Mouse (Mus musculus) liver, embryonic 15.5 days (tissue): ENCODE data around the gene Tmem8b. TPM values are rescaled to one million over a fixed set of nuclear protein-coding genes. Genes with fewer than 3 reads are reported as not detected.

Source experiments
- ATAC-seq: fragments of 200-750 bp; cut with Nextera tagmentation; 2 replicates; pipeline ENCODE4 v1.8.0; 2017; ENCODE audit warnings: moderate number of reproducible peaks, mild to moderate bottlenecking, moderate library complexity; ENCODE audit not compliant: insufficient read depth
- H3K27ac ChIP-seq: fragments of 300-500 bp; sonication (generic); replicated peaks from 2 replicates; pipeline ENCODE4 v1.5.1; 2015; ENCODE audit warnings: mild to moderate bottlenecking, inconsistent platforms
- H3K27me3 ChIP-seq: fragments of 300-500 bp; sonication (generic); 2 replicates; pipeline ENCODE4 v1.6.1; 2015; ENCODE audit warnings: mild to moderate bottlenecking, inconsistent platforms
- H3K36me3 ChIP-seq: fragments of 300-500 bp; sonication (generic); replicated peaks from 2 replicates; pipeline ENCODE4 v1.6.1; 2015; ENCODE audit warnings: moderate library complexity, mild to moderate bottlenecking, inconsistent platforms
- H3K4me1 ChIP-seq: fragments of 300-500 bp; sonication (generic); replicated peaks from 2 replicates; pipeline ENCODE4 v1.6.1; 2015; ENCODE audit warnings: inconsistent platforms
- H3K4me2 ChIP-seq: fragments of 300-500 bp; sonication (generic); 2 replicates; pipeline ENCODE4 v1.6.1; 2015; ENCODE audit warnings: moderate library complexity, mild to moderate bottlenecking, inconsistent platforms
- H3K4me3 ChIP-seq: fragments of 300-500 bp; sonication (generic); replicated peaks from 2 replicates; pipeline ENCODE4 v1.5.1; 2015; ENCODE audit warnings: mild to moderate bottlenecking, inconsistent platforms
- H3K9ac ChIP-seq: fragments of 300-500 bp; sonication (generic); 2 replicates; pipeline ENCODE4 v1.6.1; 2015; ENCODE audit warnings: moderate library complexity, mild to moderate bottlenecking, inconsistent platforms
- H3K9me3 ChIP-seq: fragments of 300-500 bp; sonication (generic); replicated peaks from 2 replicates; pipeline ENCODE4 v1.6.1; 2016; ENCODE audit warnings: inconsistent platforms
- WGBS: fragments of 180-500 bp; shearing (Covaris S2); methylation state at CpG from one replicate; pipeline ENCODE4 v1.1.7; 2015; ENCODE audit warnings: mixed read lengths; ENCODE audit not compliant: insufficient replicate concordance; 5-methylcytosine and 5-hydroxymethylcytosine counted together
- polyA plus RNA-seq: library from polyadenylated mRNA; unstranded; fragments of >200 nt; fragmentation: Nextera tagmentation; extraction: Ambion mirVana; gene quantifications from 2 replicates; pipeline ENCODE4 v1.2.1, GENCODE M21; 2015

Gene Tmem8b
- polyA plus RNA-seq, 1 experiment from 2014 or later, result 0.15 TPM

DNA sequence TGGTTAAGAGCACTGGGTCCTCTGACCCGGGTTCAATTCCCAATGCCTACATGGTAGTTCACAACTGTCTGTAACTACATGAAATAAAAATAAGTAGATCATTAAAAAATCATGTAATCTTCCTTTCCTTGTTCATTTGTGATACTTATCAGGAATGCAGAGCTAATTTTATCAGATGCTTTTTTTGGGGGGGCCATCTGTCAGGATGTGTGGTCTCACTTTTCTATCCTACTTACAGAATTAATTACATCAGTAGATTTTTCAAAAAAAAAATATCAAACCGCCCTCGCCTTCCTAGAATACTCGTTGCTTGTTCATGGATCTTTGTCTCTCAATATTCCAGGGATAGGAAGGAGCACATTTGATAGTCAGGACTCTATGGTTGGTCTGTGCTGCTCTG, 53.4 kb downstream of the Tmem8b start:
- no peak for ATAC-seq
- WGBS, result 78% methylated on average over 4 of the region's 4 CpGs
- Histone ChIP-seq H3K4me2 (no peak overlapping the region), H3K9me3 (no peaks in the 10 kb centered on the region), H3K9ac (no peak overlapping the region), H3K4me3 (no peak overlapping the region), H3K27me3 (no peaks in the 10 kb centered on the region), H3K4me1 (no peaks in the 10 kb centered on the region; the same call in 1 of the 2 replicates), H3K27ac (no peak overlapping the region), H3K36me3 (no peaks in the 10 kb centered on the region)

- Histone ChIP-seq H3K27ac (no peak overlapping the region), H3K4me3 (no peak overlapping the region), H3K4me2 (no peak overlapping the region), H3K36me3 (no peaks in the 10 kb centered on the region), H3K9me3 (no peaks in the 10 kb centered on the region), H3K27me3 (no peaks in the 10 kb centered on the region), H3K9ac (no peak overlapping the region), H3K4me1 (peaks cover 22% of the 10 kb centered on the region)
- WGBS, result 14% methylated on average over 1 of the region's 1 CpGs
- ATAC-seq, result no peak
Measured at GRCm38 (mm10) chr4:43724764-43725163, 56.0 kb downstream of the Tmem8b start.

DNA sequence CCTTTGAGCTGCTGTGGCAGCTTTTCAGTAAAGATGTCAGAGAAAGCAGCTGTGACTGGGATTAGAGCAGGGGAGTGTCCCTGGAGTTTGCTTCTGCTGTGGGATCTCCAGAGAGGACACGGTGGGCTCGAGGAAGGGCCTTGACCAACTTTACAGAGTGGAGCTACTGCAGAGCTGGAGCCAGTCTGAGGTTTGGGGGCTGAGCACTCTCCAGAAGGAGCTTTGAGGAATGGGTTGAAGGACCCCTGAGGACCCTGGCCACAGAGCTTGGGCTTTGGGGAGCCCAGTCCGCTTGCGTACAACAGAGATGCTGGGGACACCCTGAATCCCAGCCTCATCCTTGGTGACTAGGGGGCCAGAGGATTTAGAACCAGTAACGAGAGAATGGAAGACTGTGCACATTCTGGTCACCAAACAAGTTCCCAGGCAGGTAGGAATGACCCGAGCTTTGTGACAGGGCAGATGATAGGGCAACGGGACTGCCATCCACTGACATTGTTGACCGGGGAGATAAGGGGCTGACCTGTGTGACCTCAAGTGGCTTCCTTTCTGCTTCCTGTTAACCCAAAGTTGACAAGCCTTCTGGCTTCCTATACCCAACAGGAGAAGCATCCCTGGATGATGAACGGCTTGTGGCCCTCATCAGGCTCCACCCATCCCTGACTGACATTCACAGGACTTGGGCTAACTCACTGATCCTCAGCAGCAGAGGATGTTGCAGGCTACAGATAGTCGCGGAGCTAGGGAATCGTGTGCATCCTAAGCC, 57.6 kb downstream of the Tmem8b start:
- H3K36me3 ChIP-seq, result no peaks in the 10 kb centered on the region
- no peaks in the 10 kb centered on the region for H3K27me3 ChIP-seq
- no peaks in the 10 kb centered on the region for H3K9me3 ChIP-seq
- no peak for ATAC-seq
- no peak overlapping the region for H3K27ac ChIP-seq
- no peak overlapping the region for H3K4me3 ChIP-seq
- H3K4me1 ChIP-seq, result peaks cover 33% of the 10 kb centered on the region
- H3K4me2 ChIP-seq, result no peak overlapping the region
- H3K9ac ChIP-seq, result no peak overlapping the region
- WGBS, result 40% methylated on average over 12 of the region's 12 CpGs

DNA sequence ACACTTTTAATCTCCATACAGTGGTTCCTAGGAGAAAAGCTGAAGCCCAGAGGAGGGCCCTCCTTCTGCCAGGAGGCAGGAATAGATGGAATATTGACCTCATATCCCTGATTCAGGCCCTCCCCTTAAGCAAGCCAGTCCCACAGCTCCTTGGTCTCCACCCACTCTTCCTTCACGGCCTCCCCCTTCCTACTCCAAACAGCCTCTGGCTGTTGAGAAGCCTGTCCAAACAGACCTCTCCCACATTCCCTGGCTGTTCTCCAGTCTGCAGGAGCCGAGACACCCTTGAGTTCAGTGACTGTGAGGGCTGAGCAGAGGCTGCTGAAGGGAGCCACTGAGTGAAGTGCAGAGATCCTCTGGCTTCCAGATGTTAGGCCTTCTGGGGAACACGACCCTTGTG, 58.2 kb downstream of the Tmem8b start, which contains the start of gene Hrct1:
Gene Hrct1, plus strand, starts transcription at position 194 of the 400 bp plus-strand sequence.
- Histone ChIP-seq H3K4me2 (no peak within 1 kb of the TSS), H3K36me3 (no peaks in the 10 kb centered on the region), H3K27ac (peak within 1 kb of the TSS; percentile 11; the same call in 1 of the 2 replicates), H3K9ac (no peak within 1 kb of the TSS), H3K27me3 (no peaks in the 10 kb centered on the region), H3K4me1 (peaks cover 33% of the 10 kb centered on the region), H3K4me3 (no peak within 1 kb of the TSS), H3K9me3 (no peaks in the 10 kb centered on the region)
- ATAC-seq, result no peak
- 39% methylated on average over 3 of the region's 3 CpGs for WGBS

GRCm38 (mm10) chr4:43727718-43728575, 59.2 kb downstream of the Tmem8b start:
- peaks cover 33% of the 10 kb centered on the region for H3K4me1 ChIP-seq
- no peaks in the 10 kb centered on the region for H3K27me3 ChIP-seq
- no peaks in the 10 kb centered on the region for H3K36me3 ChIP-seq
- ATAC-seq, result no peak
- no peak overlapping the region for H3K4me2 ChIP-seq
- no peak overlapping the region for H3K9ac ChIP-seq
- H3K27ac ChIP-seq, result peak overlapping the region; percentile 11; the same call in 1 of the 2 replicates
- 48% methylated on average over 7 of the region's 7 CpGs for WGBS
- H3K9me3 ChIP-seq, result no peaks in the 10 kb centered on the region
- no peak overlapping the region for H3K4me3 ChIP-seq

DNA sequence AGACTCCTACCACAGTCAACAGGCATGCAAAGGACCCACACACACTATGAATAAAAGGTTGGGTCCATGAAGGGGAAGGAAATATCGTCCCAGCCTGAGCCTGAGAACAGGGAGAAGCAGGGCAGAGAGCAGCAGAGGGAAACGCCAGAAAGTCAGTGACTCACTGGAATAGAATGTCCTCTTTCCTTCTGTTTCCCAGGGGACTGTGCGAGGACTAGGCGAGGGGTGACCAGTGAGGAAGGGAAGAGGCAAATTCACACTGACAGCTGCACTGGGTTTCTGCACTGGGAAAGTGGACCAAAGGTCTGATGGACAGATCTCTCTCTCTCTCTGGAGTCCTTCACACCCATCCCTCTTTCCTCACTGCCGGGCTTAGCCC, 59.8 kb downstream of the Tmem8b start:
- no peak overlapping the region for H3K4me2 ChIP-seq

GRCm38 (mm10) chr4:43729126-43729525, 60.4 kb downstream of the Tmem8b start:
- no peaks in the 10 kb centered on the region for H3K9me3 ChIP-seq
- no peak overlapping the region for H3K4me2 ChIP-seq
- no peaks in the 10 kb centered on the region for H3K27me3 ChIP-seq
- no peak for ATAC-seq
- H3K27ac ChIP-seq, result 0 out of 2 replicates have a peak overlapping the region, but pooled peaks have one; percentile 26
- H3K4me1 ChIP-seq, result peaks cover 33% of the 10 kb centered on the region
- 14% methylated on average over 3 of the region's 3 CpGs for WGBS
- H3K4me3 ChIP-seq, result no peak overlapping the region
- no peak overlapping the region for H3K9ac ChIP-seq
- no peaks in the 10 kb centered on the region for H3K36me3 ChIP-seq

More for the DNA sequence above, 59.8 kb downstream of the Tmem8b start:
- no peak for ATAC-seq
- no peaks in the 10 kb centered on the region for H3K9me3 ChIP-seq
- H3K9ac ChIP-seq, result no peak overlapping the region
- H3K4me3 ChIP-seq, result no peak overlapping the region
- 20% methylated on average over 5 of the region's 5 CpGs for WGBS
- H3K27me3 ChIP-seq, result no peaks in the 10 kb centered on the region
- H3K4me1 ChIP-seq, result peaks cover 33% of the 10 kb centered on the region
- 0 out of 2 replicates have a peak overlapping the region, but pooled peaks have one; percentile 26 for H3K27ac ChIP-seq
- no peaks in the 10 kb centered on the region for H3K36me3 ChIP-seq

DNA sequence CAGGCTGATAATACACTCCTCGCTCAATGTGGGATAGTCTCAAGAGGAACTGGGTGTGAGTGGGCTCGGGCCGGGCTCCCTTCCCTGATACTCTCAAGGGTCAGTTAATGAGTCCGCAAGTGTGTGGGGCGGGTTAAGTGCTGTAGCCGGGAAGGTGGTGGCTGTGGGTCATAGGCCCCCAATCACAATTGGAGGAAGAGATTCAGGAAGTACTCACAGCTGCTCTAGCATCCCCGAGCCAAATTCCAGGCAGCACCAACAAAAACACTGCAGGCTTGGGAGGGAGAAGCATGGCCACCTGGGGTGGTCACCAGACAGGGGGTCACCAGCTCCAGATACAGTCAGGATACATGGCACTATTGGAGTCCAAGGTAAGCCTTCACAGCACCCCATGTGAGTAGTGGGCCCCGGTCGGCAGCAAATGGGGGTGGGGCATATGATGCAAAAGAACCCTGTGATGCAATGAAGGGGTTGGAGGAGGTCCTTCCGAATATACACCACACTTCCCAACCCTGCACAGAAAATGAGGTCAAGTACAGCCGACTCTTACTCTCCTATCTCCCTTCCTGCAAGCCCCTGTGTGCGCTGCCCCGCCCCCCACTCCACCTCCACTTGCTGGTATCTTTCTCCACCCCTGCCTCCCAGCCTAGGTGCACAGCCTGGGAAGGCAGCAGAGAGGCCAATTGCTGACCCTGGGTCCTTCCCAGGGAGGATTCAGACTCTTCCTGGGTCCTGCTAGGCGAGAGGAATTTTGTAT, 61.2 kb downstream of the Tmem8b start, which contains the start of gene Spaar:
Gene Spaar, plus strand, starts transcription at position 241 of the 757 bp plus-strand sequence.
- no peaks in the 10 kb centered on the region for H3K27me3 ChIP-seq
- H3K4me2 ChIP-seq, result no peak within 1 kb of the TSS
- no peaks in the 10 kb centered on the region for H3K9me3 ChIP-seq
- H3K4me3 ChIP-seq, result no peak within 1 kb of the TSS
- peaks cover 33% of the 10 kb centered on the region for H3K4me1 ChIP-seq
- H3K9ac ChIP-seq, result no peak within 1 kb of the TSS
- no peaks in the 10 kb centered on the region for H3K36me3 ChIP-seq
- 18% methylated on average over 14 of the region's 14 CpGs for WGBS
- no peak for ATAC-seq
- 0 out of 2 replicates have a peak within 1 kb of the TSS, but pooled peaks have one; percentile 26 for H3K27ac ChIP-seq

DNA sequence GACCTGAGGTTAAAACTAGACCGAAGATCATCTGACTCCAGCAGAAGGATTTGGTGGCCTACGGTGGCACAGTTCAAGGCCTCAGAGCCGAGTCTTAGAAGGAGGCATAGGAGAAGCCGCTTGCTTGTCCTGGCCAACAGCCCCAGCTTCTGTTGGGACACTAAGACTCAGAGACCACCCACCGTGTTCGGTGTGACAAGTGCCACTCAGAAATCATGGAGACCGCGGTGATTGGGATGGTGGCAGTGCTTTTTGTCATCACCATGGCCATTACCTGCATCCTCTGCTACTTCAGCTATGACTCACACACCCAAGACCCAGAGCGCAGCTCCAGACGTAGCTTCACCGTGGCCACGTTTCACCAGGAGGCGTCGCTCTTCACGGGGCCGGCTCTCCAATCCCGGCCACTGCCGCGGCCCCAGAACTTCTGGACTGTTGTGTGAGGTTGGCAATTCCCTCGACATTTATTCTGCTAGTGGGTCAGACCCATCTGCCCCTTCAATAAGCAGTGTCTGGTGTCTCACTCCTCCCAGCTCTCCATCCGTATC, 62.1 kb downstream of the Tmem8b start:
- ATAC-seq, result no peak
- Histone ChIP-seq H3K27ac (no peak overlapping the region), H3K4me3 (no peak overlapping the region), H3K9me3 (no peaks in the 10 kb centered on the region), H3K27me3 (no peaks in the 10 kb centered on the region), H3K4me2 (no peak overlapping the region), H3K36me3 (no peaks in the 10 kb centered on the region), H3K4me1 (peaks cover 33% of the 10 kb centered on the region), H3K9ac (no peak overlapping the region)
- 56% methylated on average over 21 of the region's 21 CpGs for WGBS

DNA sequence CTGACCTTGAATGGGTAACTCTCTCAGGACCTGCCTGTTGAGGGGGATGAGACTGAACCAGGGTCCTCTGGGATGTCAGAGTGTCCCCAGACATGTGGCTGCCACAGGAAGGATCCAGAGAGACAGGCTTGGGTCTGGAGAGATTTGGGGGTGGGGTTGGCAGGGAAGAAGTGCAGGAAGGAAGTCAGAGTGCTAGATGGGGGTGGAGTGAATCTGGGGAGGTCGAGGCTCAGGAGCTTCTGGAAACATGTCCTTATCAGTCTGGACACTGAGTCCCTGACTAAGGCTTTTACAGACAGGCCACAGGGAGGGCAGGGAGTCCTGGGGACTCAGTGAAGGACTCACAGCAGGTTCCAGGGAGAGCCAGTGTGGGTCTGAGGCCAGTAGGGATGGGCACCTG, 63.4 kb downstream of the Tmem8b start:
- H3K9me3 ChIP-seq, result no peaks in the 10 kb centered on the region
- H3K4me1 ChIP-seq, result peaks cover 33% of the 10 kb centered on the region
- H3K27me3 ChIP-seq, result no peaks in the 10 kb centered on the region
- no peak overlapping the region for H3K4me2 ChIP-seq
- no peak overlapping the region for H3K27ac ChIP-seq
- ATAC-seq, result no peak
- no peak overlapping the region for H3K9ac ChIP-seq
- H3K4me3 ChIP-seq, result no peak overlapping the region
- 0% methylated on average over 1 of the region's 1 CpGs for WGBS
- no peaks in the 10 kb centered on the region for H3K36me3 ChIP-seq
